28 mouse cellular contexts compared by ENCODE assay signal in the genomic region with DNA sequence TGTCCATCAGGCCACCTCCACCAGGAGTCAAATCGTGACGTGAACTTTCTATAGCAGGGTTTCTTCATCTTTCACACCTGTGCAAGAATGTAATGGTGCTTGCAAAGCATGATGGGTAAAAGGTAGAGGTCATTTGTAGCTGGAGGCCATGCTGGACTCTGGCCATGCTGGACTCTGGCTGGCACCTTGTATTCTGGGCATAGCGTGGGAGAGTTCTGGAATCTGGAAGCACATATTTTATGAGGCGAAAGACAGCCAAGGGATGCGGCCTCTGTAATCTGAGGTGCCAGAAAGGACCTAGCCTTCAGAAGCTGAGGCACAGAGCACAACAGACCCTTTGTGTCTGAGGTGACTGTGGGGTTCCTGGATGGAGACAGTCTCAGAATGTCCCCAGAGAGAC.
DNase-seq lines count a peak whose midpoint lies in the region; ATAC-seq and TF ChIP-seq lines count a peak whose summit lies in the region.
"Had no signal": no experiment of that assay in that cellular context is flagged by ENCODE, and none has a peak within 500 bp of the region (broad histone marks: within the 10 kb centered on the region; RNA-seq: fewer than 3 reads in every experiment).

No protein-coding gene starts in this region.

- no peaks in the 10 kb centered on the region for H3K36me3 ChIP-seq in liver, adult 2 months (ENCODE audit: control insufficient read depth, insufficient read depth, low read length)
- no peaks in the 10 kb centered on the region for H3K36me3 ChIP-seq in liver, embryonic 12.5 days
- H3K36me3 ChIP-seq: embryonic facial prominence, embryonic 13.5 days; hindbrain, embryonic 12.5 days; limb, embryonic 12.5 days had no signal

- H3K79me2 ChIP-seq in liver, adult 2 months (ENCODE audit: control insufficient read depth, insufficient read depth, low read length) = peaks cover 14% of the 10 kb centered on the region; the same call in 1 of the 2 replicates

- no peaks in the 10 kb centered on the region for H3K9me3 ChIP-seq in liver, embryonic 12.5 days (replicated peaks)
- H3K9me3 ChIP-seq: embryonic facial prominence, embryonic 13.5 days; heart, embryonic 10.5 days; hindbrain, embryonic 12.5 days; limb, embryonic 12.5 days had no signal

- no peak for TF ChIP-seq CTCF in gastrocnemius, adult 2 months (IDR thresholded peaks at IDR 0.05)
- TF ChIP-seq CTCF in liver, adult 2 months (IDR thresholded peaks at IDR 0.05; ENCODE audit: low read depth, low read length) = no peak

- TF ChIP-seq POLR2A in liver, adult 2 months (IDR thresholded peaks at IDR 0.05; ENCODE audit: extremely low read depth, insufficient read depth, low read length) = no peak

- intact Hi-C loops in gastrocnemius, adult 2 months (cut with DNase I) = loop anchor here (10.0 kb wide), 1 partner anchor 791 kb away; no protein-coding TSS in a partner anchor

- no peak for DNase-seq in gastrocnemius, adult 2 months
- DNase-seq in gastrocnemius, adult 18-20 months (ENCODE audit: low spot score) = no peak
- DNase-seq in liver, adult 2 months (ENCODE audit: extremely low read depth, low read depth, low spot score) = peak; percentile 85
- peak; percentile 88 to 89 for DNase-seq in kidney, adult 8-10 months
- DNase-seq in kidney, postnatal 36 days = peak; percentile 84 to 89
- DNase-seq in layer of hippocampus, adult 9-10 months (ENCODE audit: low spot score) = no peak
- no peak for DNase-seq in spleen, postnatal 36 days (ENCODE audit: low spot score in 2 of 2)
- DNase-seq: adrenal gland, postnatal 10 days; cerebellum, adult 11-12 months; cerebellum, adult 9-11 months; gastrocnemius, postnatal 14 days; heart, postnatal 36 days; liver, postnatal 0 days; lung, postnatal 4 days; midbrain, embryonic 14.5 days; right cerebral cortex, postnatal 25 days; thymus, adult 2 months; thymus, postnatal 36 days had no signal

- no peak overlapping the region for H3K4me2 ChIP-seq in liver, embryonic 12.5 days
- H3K4me2 ChIP-seq: embryonic facial prominence, embryonic 13.5 days; hindbrain, embryonic 12.5 days; limb, embryonic 12.5 days; liver, embryonic 11.5 days had no signal

- 27% methylated on average over 5 of the region's 5 CpGs for WGBS in liver, adult 2 months
- 91% methylated on average over 5 of the region's 5 CpGs for WGBS in liver, embryonic 12.5 days (ENCODE audit: insufficient replicate concordance)

- peaks cover 27% of the 10 kb centered on the region for H3K4me1 ChIP-seq in liver, adult 2 months (ENCODE audit: control insufficient read depth, insufficient read depth, low read length)
- H3K4me1 ChIP-seq in liver, embryonic 12.5 days = peaks cover 15% of the 10 kb centered on the region

- ATAC-seq in liver, embryonic 12.5 days = no peak
- ATAC-seq: forebrain, embryonic 16.5 days; intestine, embryonic 16.5 days; liver, postnatal 0 days had no signal

- no peak overlapping the region for H3K4me3 ChIP-seq in gastrocnemius, adult 2 months
- no peak overlapping the region for H3K4me3 ChIP-seq in liver, adult 2 months (ENCODE audit: insufficient read depth, low read depth, low read length)
- no peak overlapping the region for H3K4me3 ChIP-seq in liver, embryonic 12.5 days
- H3K4me3 ChIP-seq: embryonic facial prominence, embryonic 13.5 days; heart, embryonic 10.5 days; hindbrain, embryonic 12.5 days; left cerebral cortex, adult 2 months; limb, embryonic 12.5 days had no signal

- no peaks in the 10 kb centered on the region for H3K27me3 ChIP-seq in liver, adult 2 months (ENCODE audit: control insufficient read depth, insufficient read depth, low read length)
- no peaks in the 10 kb centered on the region for H3K27me3 ChIP-seq in liver, embryonic 12.5 days (replicated peaks)
- H3K27me3 ChIP-seq: CH12.LX; embryonic facial prominence, embryonic 13.5 days; hindbrain, embryonic 12.5 days; limb, embryonic 12.5 days had no signal

- H3K9ac ChIP-seq in liver, adult 2 months (ENCODE audit: low read depth, low read length) = no peak overlapping the region
- H3K9ac ChIP-seq in liver, embryonic 12.5 days = no peak overlapping the region
- H3K9ac ChIP-seq: embryonic facial prominence, embryonic 13.5 days; hindbrain, embryonic 12.5 days; liver, postnatal 0 days had no signal

- peak overlapping the region; percentile 48 for H3K27ac ChIP-seq in gastrocnemius, adult 2 months
- H3K27ac ChIP-seq in liver, adult 2 months (replicated peaks; ENCODE audit: insufficient read depth, low read depth, low read length) = peak overlapping the region; percentile 6
- H3K27ac ChIP-seq in liver, embryonic 12.5 days = no peak overlapping the region
- H3K27ac ChIP-seq: embryonic facial prominence, embryonic 13.5 days; heart, embryonic 10.5 days; hindbrain, embryonic 12.5 days; left cerebral cortex, adult 2 months; limb, embryonic 12.5 days had no signal

Comparison
In these comparisons a context has a peak if more than half of its experiments do, and no peak if none do; other contexts are left out.
1. DNase-seq: peak in liver, adult 2 months (single experiment), kidney, adult 8-10 months (2 of 2) and kidney, postnatal 36 days (2 of 2); none in gastrocnemius, adult 2 months (single experiment), gastrocnemius, adult 18-20 months (single experiment), layer of hippocampus, adult 9-10 months (single experiment) and spleen, postnatal 36 days (0 of 2).